Mouse (Mus musculus): Measurements from ENCODE around the gene Pbx3. TPM values are rescaled to one million over a fixed set of nuclear protein-coding genes. Genes with fewer than 3 reads are reported as not detected.

Pbx3 gene
- polyA plus RNA-seq, 1 experiment from 2014 or later, result 133 TPM

Other genes starting within 250 kb of the Pbx3 start
- gene Mapkap1, start 33.6 kb upstream of the Pbx3 start, polyA plus RNA-seq (2015; fragmentation: Nextera tagmentation; extraction: Ambion mirVana), result 96.6 and 100 TPM in 2 replicates

All from hindbrain, embryonic 13.5 days (tissue).